Mouse (Mus musculus): Measurements from ENCODE around the gene Sox14.

GRCm38 (mm10) chr9:99877056-99877546, 1.1 kb upstream of the Sox14 start:
- TF ChIP-seq CTCF (IDR thresholded peaks at IDR 0.05; ENCODE audit: insufficient read depth, low read depth, low read length): no peak
- no peak for TF ChIP-seq POLR2A (IDR thresholded peaks at IDR 0.05; ENCODE audit: insufficient read depth, low read depth, low read length)

Measured in olfactory bulb, adult 2 months (tissue).